Mouse (Mus musculus) right cerebral cortex, postnatal 25 days (tissue): ENCODE measurements around the gene AB124611.
"Not testable (repeated sequence)": the region's sequence is repeated elsewhere in the genome, so short reads cannot be mapped to it uniquely, and the experiment has no call there.

Experiments used
- DNase-seq: peaks from one replicate; pipeline ENCODE4 v3.0.0; 2022

Gene AB124611

GRCm38 (mm10) chr9:21525937-21526633 is at the start of gene AB124611:
Gene AB124611 (plus strand): TSS chr9:21526176.
- no peak for DNase-seq

- DNase-seq, result no peak
Measured at GRCm38 (mm10) chr9:21477707-21478106, 48.3 kb upstream of the AB124611 start.

- no peak for DNase-seq
Measured at GRCm38 (mm10) chr9:21484065-21484464, 41.9 kb upstream of the AB124611 start.

GRCm38 (mm10) chr9:21488246-21488645 is 37.7 kb upstream of the AB124611 start:
- not testable (repeated sequence) for DNase-seq

- no peak for DNase-seq
Measured at GRCm38 (mm10) chr9:21490696-21491095, 35.3 kb upstream of the AB124611 start.

GRCm38 (mm10) chr9:21493907-21494306 is 32.1 kb upstream of the AB124611 start:
- DNase-seq, result no peak

GRCm38 (mm10) chr9:21494726-21495125 is 31.2 kb upstream of the AB124611 start:
- DNase-seq, result no peak

GRCm38 (mm10) chr9:21496308-21497049 is 29.5 kb upstream of the AB124611 start:
- no peak for DNase-seq

GRCm38 (mm10) chr9:21497050-21497542 is 28.9 kb upstream of the AB124611 start:
- no peak for DNase-seq

- DNase-seq, result no peak
Measured at GRCm38 (mm10) chr9:21497664-21498063, 28.3 kb upstream of the AB124611 start.

- no peak for DNase-seq
Measured at GRCm38 (mm10) chr9:21498284-21498902, 27.6 kb upstream of the AB124611 start.

- DNase-seq, result no peak
Measured at GRCm38 (mm10) chr9:21503352-21503751, 22.6 kb upstream of the AB124611 start.

- no peak for DNase-seq
Measured at GRCm38 (mm10) chr9:21505767-21506166, 20.2 kb upstream of the AB124611 start.

- DNase-seq, result no peak
Measured at GRCm38 (mm10) chr9:21507753-21508430, 18.1 kb upstream of the AB124611 start.

- no peak for DNase-seq
Measured at GRCm38 (mm10) chr9:21508871-21509404, 17.0 kb upstream of the AB124611 start.

GRCm38 (mm10) chr9:21509772-21510688 is 15.9 kb upstream of the AB124611 start, which contains the start of gene Tmed1:
Gene Tmed1 (minus strand): TSS chr9:21510252.
- peak; percentile 94 for DNase-seq

- no peak for DNase-seq
Measured at GRCm38 (mm10) chr9:21510689-21511015, 15.3 kb upstream of the AB124611 start.

GRCm38 (mm10) chr9:21511052-21511451 is 14.9 kb upstream of the AB124611 start:
- DNase-seq, result no peak

GRCm38 (mm10) chr9:21513466-21513865 is 12.5 kb upstream of the AB124611 start:
- no peak for DNase-seq

- no peak for DNase-seq
Measured at GRCm38 (mm10) chr9:21517947-21518495, 8.0 kb upstream of the AB124611 start.

- DNase-seq, result not testable (repeated sequence)
Measured at GRCm38 (mm10) chr9:21518690-21519089, 7.3 kb upstream of the AB124611 start.
